Mouse (Mus musculus): ENCODE data around the gene Sin3a. TPM values are rescaled to one million over a fixed set of nuclear protein-coding genes. Genes with fewer than 3 reads are reported as not detected.
A peak's percentile ranks its signal among the peaks of the same experiment; 100 is the strongest.

The Sin3a gene
- total and polyA plus RNA-seq, 3 experiments, result 22.4 to 50.5 (median 28.7) TPM

GRCm38 (mm10) chr9:57070800-57071545, 867 bp upstream of the Sin3a start:
- DNase-seq, result no peak
- Histone ChIP-seq H3K79me2 (replicated peaks; ENCODE audit: control insufficient read depth, insufficient read depth, low read length) (no peaks in the 10 kb centered on the region), H3K36me3 (ENCODE audit: control insufficient read depth, insufficient read depth, low read length) (no peaks in the 10 kb centered on the region), H3K4me3 (peak overlapping the region; percentile 98), H3K4me1 (ENCODE audit: control insufficient read depth, insufficient read depth, low read length) (peaks cover 6% of the 10 kb centered on the region), H3K27ac (peak overlapping the region; percentile 98; the same call in 1 of the 2 replicates), H3K27me3 (ENCODE audit: control insufficient read depth, insufficient read depth, low read length) (no peaks in the 10 kb centered on the region), H3K9ac (ENCODE audit: low read depth, low read length) (peak overlapping the region; percentile 77)
- intact Hi-C loops (cut with DNase I), result loop anchor here (2.0 to 10.0 kb wide), 4 partner anchors 14 to 764 kb away; partner anchors contain the start of genes Arid3b, Snupn and Snx33
- no peak for TF ChIP-seq POLR2A (IDR thresholded peaks at IDR 0.05; ENCODE audit: insufficient read depth, low read depth, low read length)
- no peak for TF ChIP-seq EP300 (IDR thresholded peaks at IDR 0.05; ENCODE audit: insufficient read depth, low read depth, low read length)
- TF ChIP-seq CTCF (IDR thresholded peaks at IDR 0.05), result no peak
- WGBS, result 6% methylated on average over 5 of the region's 5 CpGs

- no peaks in the 10 kb centered on the region for H3K79me2 ChIP-seq (replicated peaks; ENCODE audit: control insufficient read depth, insufficient read depth, low read length)
- intact Hi-C loops (cut with DNase I), result loop anchor here (2.0 to 10.0 kb wide), 4 partner anchors 58 to 762 kb away; partner anchors contain the start of genes Arid3b, Man2c1, Snupn and Snx33
- H3K27ac ChIP-seq, result peak overlapping the region; percentile 98
- peaks cover 6% of the 10 kb centered on the region for H3K4me1 ChIP-seq (ENCODE audit: control insufficient read depth, insufficient read depth, low read length)
- H3K27me3 ChIP-seq (ENCODE audit: control insufficient read depth, insufficient read depth, low read length), result no peaks in the 10 kb centered on the region
- no peak for DNase-seq
- no peaks in the 10 kb centered on the region for H3K36me3 ChIP-seq (ENCODE audit: control insufficient read depth, insufficient read depth, low read length)
- peak overlapping the region; percentile 78 for H3K9ac ChIP-seq (ENCODE audit: low read depth, low read length)
- peak overlapping the region; percentile 98 for H3K4me3 ChIP-seq
- WGBS, result under 1% methylated on average over 40 of the region's 40 CpGs
- TF ChIP-seq CTCF (IDR thresholded peaks at IDR 0.05), result no peak
- no peak for TF ChIP-seq POLR2A (IDR thresholded peaks at IDR 0.05; ENCODE audit: insufficient read depth, low read depth, low read length)
- no peak for TF ChIP-seq EP300 (IDR thresholded peaks at IDR 0.05; ENCODE audit: insufficient read depth, low read depth, low read length)
These were observed 717 bp downstream of the Sin3a start for GRCm38 (mm10) chr9:57072526-57072988.

- peak overlapping the region; percentile 98 for H3K4me3 ChIP-seq
- H3K27ac ChIP-seq, result peak overlapping the region; percentile 98
- peaks cover 6% of the 10 kb centered on the region for H3K4me1 ChIP-seq (ENCODE audit: control insufficient read depth, insufficient read depth, low read length)
- H3K27me3 ChIP-seq (ENCODE audit: control insufficient read depth, insufficient read depth, low read length), result no peaks in the 10 kb centered on the region
- H3K36me3 ChIP-seq (ENCODE audit: control insufficient read depth, insufficient read depth, low read length), result no peaks in the 10 kb centered on the region
- peak overlapping the region; percentile 78 for H3K9ac ChIP-seq (ENCODE audit: low read depth, low read length)
- peak; percentile 49; the same call in 1 of the 2 replicates for TF ChIP-seq EP300 (IDR thresholded peaks at IDR 0.05; ENCODE audit: insufficient read depth, low read depth, low read length)
- peak; percentile 63 for TF ChIP-seq CTCF (IDR thresholded peaks at IDR 0.05)
- peak; percentile 72 for TF ChIP-seq POLR2A (IDR thresholded peaks at IDR 0.05; ENCODE audit: insufficient read depth, low read depth, low read length)
- H3K79me2 ChIP-seq (replicated peaks; ENCODE audit: control insufficient read depth, insufficient read depth, low read length), result no peaks in the 10 kb centered on the region
- DNase-seq, result peak; percentile 94 to 98
- intact Hi-C loops (cut with DNase I), result loop anchor here (2.0 to 10.0 kb wide), 4 partner anchors 58 to 762 kb away; partner anchors contain the start of genes Arid3b, Man2c1, Snupn and Snx33
- 1% methylated on average over 50 of the region's 54 CpGs for WGBS
These were observed 1.3 kb downstream of the Sin3a start for GRCm38 (mm10) chr9:57072989-57073789.

GRCm38 (mm10) chr9:57073790-57074094, 1.9 kb downstream of the Sin3a start:
- H3K79me2 ChIP-seq (replicated peaks; ENCODE audit: control insufficient read depth, insufficient read depth, low read length), result no peaks in the 10 kb centered on the region
- H3K36me3 ChIP-seq (ENCODE audit: control insufficient read depth, insufficient read depth, low read length), result no peaks in the 10 kb centered on the region
- under 1% methylated on average over 15 of the region's 15 CpGs for WGBS
- peak overlapping the region; percentile 59 for H3K9ac ChIP-seq (ENCODE audit: low read depth, low read length)
- peak overlapping the region; percentile 98 for H3K27ac ChIP-seq
- H3K27me3 ChIP-seq (ENCODE audit: control insufficient read depth, insufficient read depth, low read length), result no peaks in the 10 kb centered on the region
- DNase-seq, result no peak
- intact Hi-C loops (cut with DNase I), result loop anchor here (2.0 to 10.0 kb wide), 4 partner anchors 57 to 761 kb away; partner anchors contain the start of genes Arid3b, Man2c1, Snupn and Snx33
- H3K4me3 ChIP-seq, result peak overlapping the region; percentile 55
- H3K4me1 ChIP-seq (ENCODE audit: control insufficient read depth, insufficient read depth, low read length), result peaks cover 6% of the 10 kb centered on the region
- TF ChIP-seq POLR2A (IDR thresholded peaks at IDR 0.05; ENCODE audit: insufficient read depth, low read depth, low read length) (peak; percentile 84), CTCF (IDR thresholded peaks at IDR 0.05) (no peak), EP300 (IDR thresholded peaks at IDR 0.05; ENCODE audit: insufficient read depth, low read depth, low read length) (0 out of 2 replicates have a peak, but pooled peaks have one; percentile 49)

- peak overlapping the region; percentile 98 for H3K27ac ChIP-seq
- WGBS, result 5% methylated on average over 21 of the region's 21 CpGs
- no peaks in the 10 kb centered on the region for H3K36me3 ChIP-seq (ENCODE audit: control insufficient read depth, insufficient read depth, low read length)
- H3K9ac ChIP-seq (ENCODE audit: low read depth, low read length), result peak overlapping the region; percentile 59
- intact Hi-C loops (cut with DNase I), result loop anchor here (5.0 to 10.0 kb wide), 3 partner anchors 122 to 761 kb away; partner anchors contain the start of genes Arid3b, Snupn and Snx33
- H3K4me3 ChIP-seq, result peak overlapping the region; percentile 55
- H3K27me3 ChIP-seq (ENCODE audit: control insufficient read depth, insufficient read depth, low read length), result no peaks in the 10 kb centered on the region
- DNase-seq, result peak; percentile 49 to 50
- no peaks in the 10 kb centered on the region for H3K79me2 ChIP-seq (replicated peaks; ENCODE audit: control insufficient read depth, insufficient read depth, low read length)
- H3K4me1 ChIP-seq (ENCODE audit: control insufficient read depth, insufficient read depth, low read length), result peaks cover 6% of the 10 kb centered on the region
- no peak for TF ChIP-seq EP300 (IDR thresholded peaks at IDR 0.05; ENCODE audit: insufficient read depth, low read depth, low read length)
- TF ChIP-seq CTCF (IDR thresholded peaks at IDR 0.05), result peak; percentile 49
- TF ChIP-seq POLR2A (IDR thresholded peaks at IDR 0.05; ENCODE audit: insufficient read depth, low read depth, low read length), result no peak
These were observed 2.5 kb downstream of the Sin3a start for GRCm38 (mm10) chr9:57074171-57074821.

Data from heart, adult 2 months (tissue).